Mouse (Mus musculus) forebrain, embryonic 13.5 days (tissue): Measurements from ENCODE around the gene Zfx. TPM values are rescaled to one million over a fixed set of nuclear protein-coding genes. Genes with fewer than 3 reads are reported as not detected.

Experiments
- ATAC-seq: fragments of 200-750 bp; cut with Nextera tagmentation; 2 replicates; pipeline ENCODE4 v1.8.0; 2017
- H3K27ac ChIP-seq: fragments of 300-500 bp; sonication (generic); 2 replicates; pipeline ENCODE4 v1.5.1; 2015; ENCODE audit warnings: inconsistent platforms, mild to moderate bottlenecking, moderate library complexity
- H3K27me3 ChIP-seq: fragments of 300-500 bp; sonication (generic); 2 replicates; pipeline ENCODE4 v1.6.1; 2015; ENCODE audit warnings: mild to moderate bottlenecking, inconsistent platforms
- H3K36me3 ChIP-seq: fragments of 300-500 bp; sonication (generic); 2 replicates; pipeline ENCODE4 v1.6.1; 2015; ENCODE audit warnings: mild to moderate bottlenecking, inconsistent platforms; ENCODE audit not compliant: poor library complexity, severe bottlenecking
- H3K4me1 ChIP-seq: fragments of 300-500 bp; sonication (generic); 2 replicates; pipeline ENCODE4 v1.6.1; 2015; ENCODE audit warnings: inconsistent platforms
- H3K4me2 ChIP-seq: fragments of 300-500 bp; sonication (generic); 2 replicates; pipeline ENCODE4 v1.6.1; 2015; ENCODE audit warnings: inconsistent platforms, mild to moderate bottlenecking, moderate library complexity
- H3K4me3 ChIP-seq: fragments of 300-500 bp; sonication (generic); 2 replicates; pipeline ENCODE4 v1.5.1; 2015; ENCODE audit warnings: mild to moderate bottlenecking, inconsistent platforms
- H3K9ac ChIP-seq: fragments of 300-500 bp; sonication (generic); 2 replicates; pipeline ENCODE4 v1.6.1; 2015; ENCODE audit warnings: mild to moderate bottlenecking, inconsistent platforms
- H3K9me3 ChIP-seq: fragments of 300-500 bp; sonication (generic); replicated peaks from 2 replicates; pipeline ENCODE4 v1.6.1; 2016; ENCODE audit warnings: inconsistent platforms
- WGBS: fragments of 180-500 bp; shearing (Covaris S2); methylation state at CpG from one replicate; pipeline ENCODE4 v1.1.7; 2015; 5-methylcytosine and 5-hydroxymethylcytosine counted together
- polyA plus RNA-seq: library from polyadenylated mRNA; unstranded; fragments of >200 nt; fragmentation: Nextera tagmentation; extraction: Ambion mirVana; gene quantifications from 2 replicates; pipeline ENCODE4 v1.2.1, GENCODE M21; 2015

The Zfx gene
- polyA plus RNA-seq, 1 experiment from 2014 or later: 30.1 TPM

- Histone ChIP-seq H3K4me1 (peaks cover 10% of the 10 kb centered on the region), H3K27me3 (peaks cover 24% of the 10 kb centered on the region), H3K36me3 (no peaks in the 10 kb centered on the region), H3K9me3 (no peaks in the 10 kb centered on the region), H3K4me3 (peak overlapping the region; percentile 57), H3K4me2 (peak overlapping the region; percentile 73), H3K27ac (peak overlapping the region; percentile 99), H3K9ac (peak overlapping the region; percentile 88)
- ATAC-seq: peak; percentile 68; the same call in 1 of the 2 replicates
- WGBS: 28% methylated on average over 45 of the region's 53 CpGs
Measured at GRCm38 (mm10) chrX:94122709-94123058, 818 bp downstream of the Zfx start.

GRCm38 (mm10) chrX:94121866-94122708 is 1.4 kb downstream of the Zfx start:
- peaks cover 19% of the 10 kb centered on the region for H3K27me3 ChIP-seq

GRCm38 (mm10) chrX:94121161-94121856 is 2.2 kb downstream of the Zfx start:
- no peak for ATAC-seq
- Histone ChIP-seq H3K4me1 (peaks cover 10% of the 10 kb centered on the region), H3K9me3 (no peaks in the 10 kb centered on the region), H3K9ac (peak overlapping the region; percentile 88), H3K4me2 (peak overlapping the region; percentile 73), H3K27ac (peak overlapping the region; percentile 99), H3K27me3 (peaks cover 17% of the 10 kb centered on the region), H3K36me3 (no peaks in the 10 kb centered on the region), H3K4me3 (peak overlapping the region; percentile 57)
- 20% methylated on average over 24 of the region's 24 CpGs for WGBS

More at GRCm38 (mm10) chrX:94121866-94122708, 1.4 kb downstream of the Zfx start:
- Histone ChIP-seq H3K4me1 (peaks cover 10% of the 10 kb centered on the region), H3K9ac (peak overlapping the region; percentile 88), H3K4me2 (peak overlapping the region; percentile 73), H3K27ac (peak overlapping the region; percentile 99), H3K4me3 (peak overlapping the region; percentile 57), H3K36me3 (no peaks in the 10 kb centered on the region), H3K9me3 (no peaks in the 10 kb centered on the region)
- WGBS: 24% methylated on average over 42 of the region's 65 CpGs
- ATAC-seq: peak; percentile 92

GRCm38 (mm10) chrX:94118350-94118749 is 5.2 kb downstream of the Zfx start:
- no peak for ATAC-seq
- Histone ChIP-seq H3K9ac (no peak overlapping the region), H3K27me3 (peaks cover 14% of the 10 kb centered on the region), H3K27ac (no peak overlapping the region), H3K4me2 (no peak overlapping the region), H3K4me1 (peaks cover 10% of the 10 kb centered on the region), H3K36me3 (no peaks in the 10 kb centered on the region), H3K4me3 (no peak overlapping the region), H3K9me3 (no peaks in the 10 kb centered on the region)

- 83% methylated on average over 6 of the region's 6 CpGs for WGBS
- no peak overlapping the region for H3K27ac ChIP-seq
- H3K4me1 ChIP-seq: peaks cover 5% of the 10 kb centered on the region
- H3K4me3 ChIP-seq: no peak overlapping the region
- H3K9ac ChIP-seq: no peak overlapping the region
- peaks cover 5% of the 10 kb centered on the region; the same call in 1 of the 2 replicates for H3K27me3 ChIP-seq
- no peak overlapping the region for H3K4me2 ChIP-seq
- H3K36me3 ChIP-seq: no peaks in the 10 kb centered on the region
- no peak for ATAC-seq
- H3K9me3 ChIP-seq: no peaks in the 10 kb centered on the region
Measured at GRCm38 (mm10) chrX:94115882-94116281, 7.6 kb downstream of the Zfx start.

GRCm38 (mm10) chrX:94105964-94106363 is 17.5 kb downstream of the Zfx start:
- H3K4me1 ChIP-seq: no peaks in the 10 kb centered on the region
- peaks cover 18% of the 10 kb centered on the region; the same call in 1 of the 2 replicates for H3K27me3 ChIP-seq
- no peak for ATAC-seq
- H3K9me3 ChIP-seq: no peaks in the 10 kb centered on the region
- H3K9ac ChIP-seq: no peak overlapping the region
- WGBS: 63% methylated on average over 2 of the region's 2 CpGs
- H3K36me3 ChIP-seq: no peaks in the 10 kb centered on the region
- H3K4me2 ChIP-seq: no peak overlapping the region
- no peak overlapping the region for H3K4me3 ChIP-seq
- H3K27ac ChIP-seq: no peak overlapping the region

GRCm38 (mm10) chrX:94102938-94103337 is 20.6 kb downstream of the Zfx start:
- H3K4me1 ChIP-seq: no peaks in the 10 kb centered on the region

GRCm38 (mm10) chrX:94100561-94100960 is 22.9 kb downstream of the Zfx start:
- ATAC-seq: no peak
- H3K9ac ChIP-seq: no peak overlapping the region
- H3K9me3 ChIP-seq: no peaks in the 10 kb centered on the region
- H3K27me3 ChIP-seq: peaks cover 24% of the 10 kb centered on the region; the same call in 1 of the 2 replicates
- peaks cover 26% of the 10 kb centered on the region for H3K36me3 ChIP-seq
- no peak overlapping the region for H3K4me2 ChIP-seq
- WGBS: 88% methylated on average over 1 of the region's 1 CpGs
- no peak overlapping the region for H3K4me3 ChIP-seq
- no peak overlapping the region for H3K27ac ChIP-seq
- H3K4me1 ChIP-seq: no peaks in the 10 kb centered on the region

More at GRCm38 (mm10) chrX:94102938-94103337, 20.6 kb downstream of the Zfx start:
- H3K9me3 ChIP-seq: no peaks in the 10 kb centered on the region
- no peak overlapping the region for H3K9ac ChIP-seq
- no peak overlapping the region for H3K4me3 ChIP-seq
- no peak for ATAC-seq
- peaks cover 17% of the 10 kb centered on the region; the same call in 1 of the 2 replicates for H3K27me3 ChIP-seq
- H3K36me3 ChIP-seq: peaks cover 10% of the 10 kb centered on the region
- no peak overlapping the region for H3K27ac ChIP-seq
- no peak overlapping the region for H3K4me2 ChIP-seq

- 89% methylated on average over 2 of the region's 2 CpGs for WGBS
- no peak for ATAC-seq
- Histone ChIP-seq H3K36me3 (no peaks in the 10 kb centered on the region), H3K4me3 (no peak overlapping the region), H3K9ac (no peak overlapping the region), H3K27me3 (peaks cover 16% of the 10 kb centered on the region; the same call in 1 of the 2 replicates), H3K9me3 (no peaks in the 10 kb centered on the region), H3K4me2 (no peak overlapping the region), H3K4me1 (no peaks in the 10 kb centered on the region), H3K27ac (no peak overlapping the region)
Measured at GRCm38 (mm10) chrX:94091001-94091400, 32.5 kb downstream of the Zfx start.

GRCm38 (mm10) chrX:94061246-94061645 is 62.3 kb downstream of the Zfx start:
- Histone ChIP-seq H3K36me3 (no peaks in the 10 kb centered on the region), H3K4me3 (no peak overlapping the region), H3K9me3 (no peaks in the 10 kb centered on the region), H3K9ac (no peak overlapping the region), H3K27ac (no peak overlapping the region), H3K4me2 (no peak overlapping the region), H3K4me1 (no peaks in the 10 kb centered on the region), H3K27me3 (peaks cover 32% of the 10 kb centered on the region; the same call in 1 of the 2 replicates)
- WGBS: 59% methylated on average over 6 of the region's 6 CpGs
- ATAC-seq: no peak

- ATAC-seq: no peak
- H3K9ac ChIP-seq: no peak overlapping the region
- H3K36me3 ChIP-seq: no peaks in the 10 kb centered on the region
- H3K4me2 ChIP-seq: no peak overlapping the region
- no peaks in the 10 kb centered on the region for H3K9me3 ChIP-seq
- 83% methylated on average over 8 of the region's 8 CpGs for WGBS
- H3K27ac ChIP-seq: no peak overlapping the region
- no peak overlapping the region for H3K4me3 ChIP-seq
- H3K4me1 ChIP-seq: no peaks in the 10 kb centered on the region
- peaks cover 28% of the 10 kb centered on the region; the same call in 1 of the 2 replicates for H3K27me3 ChIP-seq
Measured at GRCm38 (mm10) chrX:94060751-94061150, 62.8 kb downstream of the Zfx start.

GRCm38 (mm10) chrX:94058748-94059147 is 64.8 kb downstream of the Zfx start:
- 40% methylated on average over 6 of the region's 6 CpGs for WGBS
- H3K27me3 ChIP-seq: peaks cover 22% of the 10 kb centered on the region; the same call in 1 of the 2 replicates
- no peak overlapping the region for H3K4me2 ChIP-seq
- ATAC-seq: no peak
- H3K9ac ChIP-seq: no peak overlapping the region
- no peak overlapping the region for H3K4me3 ChIP-seq
- H3K9me3 ChIP-seq: no peaks in the 10 kb centered on the region
- no peak overlapping the region for H3K27ac ChIP-seq
- H3K36me3 ChIP-seq: no peaks in the 10 kb centered on the region
- no peaks in the 10 kb centered on the region for H3K4me1 ChIP-seq
